Mouse (Mus musculus) mouse trophoblast stem cell (cell line): Measurements from ENCODE around the gene Abhd8.
"Not testable (repeated sequence)": the region's sequence is repeated elsewhere in the genome, so short reads cannot be mapped to it uniquely, and the experiment has no call there.

Experiments
- in situ Hi-C, 2 experiments: fragments of 300-500 bp; cut with MseI, MboI; formaldehyde crosslinking; loops; 2 replicates in 1 of 2; 3 replicates in 1 of 2; pipeline ENCODE4 v1.15.1; 2025

The Abhd8 gene

DNA sequence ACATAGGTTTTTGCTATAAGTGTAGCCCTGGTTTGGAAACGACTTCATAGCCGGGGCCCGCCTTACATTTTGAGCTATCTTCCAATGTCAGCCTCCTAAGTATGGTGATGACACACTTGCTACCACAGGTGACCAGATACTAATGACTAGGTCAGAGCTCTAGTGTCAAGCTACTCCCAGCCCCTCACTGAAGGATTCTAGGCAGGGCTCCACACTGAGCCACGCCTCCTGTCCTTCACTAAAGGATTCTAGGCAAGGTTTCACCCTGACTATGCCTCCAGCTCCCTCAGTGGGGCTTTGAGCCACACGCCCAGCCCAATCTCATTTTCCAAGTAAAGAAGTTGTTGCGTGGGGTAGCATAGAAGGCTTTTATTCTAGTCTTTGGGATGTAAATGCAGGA lies 2.7 kb downstream of the Abhd8 start:
- in situ Hi-C loops, result no loop called here

DNA sequence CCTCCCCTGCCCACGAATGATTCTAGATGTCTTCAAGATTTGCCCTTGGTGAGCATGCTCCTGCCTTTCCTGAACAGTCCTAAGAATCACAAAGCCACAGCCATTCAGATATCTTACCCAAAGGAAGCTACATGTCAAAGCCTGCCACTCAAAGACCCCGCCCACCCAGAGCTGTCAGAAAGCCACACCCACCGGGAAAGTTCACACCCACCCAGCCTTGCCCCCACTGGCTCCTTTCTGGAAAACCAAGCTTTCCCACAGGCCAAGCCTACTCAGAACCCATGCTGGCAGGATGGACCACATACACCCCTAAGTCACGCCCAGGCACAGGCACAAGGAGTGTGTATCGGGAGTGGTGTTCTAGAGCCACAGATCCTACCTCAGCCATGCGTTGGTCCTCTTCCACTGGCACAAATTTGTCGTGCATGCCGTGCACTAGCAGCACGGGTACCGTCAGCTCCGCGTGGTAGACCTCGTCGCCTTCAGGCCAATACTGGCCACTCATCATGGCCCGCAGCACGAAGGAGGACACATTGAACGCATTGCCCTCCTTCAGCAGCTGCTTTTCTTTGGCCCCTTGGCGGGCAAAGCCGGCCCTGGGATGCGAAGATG lies 5.7 kb downstream of the Abhd8 start:
- in situ Hi-C loops, result no loop called here

DNA sequence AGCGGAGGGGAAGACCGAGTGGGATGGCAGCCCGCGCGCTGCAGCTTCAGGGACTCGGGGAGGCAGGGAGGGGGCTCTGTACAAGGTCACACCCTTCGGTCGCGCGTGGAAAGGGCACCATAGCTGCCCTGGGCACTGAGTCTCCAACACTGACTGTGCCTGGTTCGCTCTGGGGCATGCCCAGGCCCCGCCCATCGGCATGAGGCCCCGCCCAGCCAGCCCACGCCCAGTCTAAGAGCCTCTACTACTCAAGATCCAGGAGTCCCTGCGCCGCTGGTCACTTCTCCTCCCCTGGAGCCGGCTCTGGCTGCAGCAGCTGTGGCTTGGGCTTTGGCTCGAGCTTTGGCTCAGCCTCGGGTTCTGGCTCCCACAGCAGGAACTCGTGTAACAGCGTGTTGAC lies 6.5 kb downstream of the Abhd8 start:
- in situ Hi-C loops, result no loop called here

- in situ Hi-C loops, result no loop called here
These were observed 8.8 kb downstream of the Abhd8 start for GRCm38 (mm10) chr8:71454668-71455067.

GRCm38 (mm10) chr8:71452669-71453068 lies 10.8 kb downstream of the Abhd8 start:
- in situ Hi-C loops, result no loop called here

GRCm38 (mm10) chr8:71451777-71452176 lies 11.7 kb downstream of the Abhd8 start:
- in situ Hi-C loops, result no loop called here

GRCm38 (mm10) chr8:71451337-71451736 lies 12.1 kb downstream of the Abhd8 start:
- in situ Hi-C loops, result no loop called here

DNA sequence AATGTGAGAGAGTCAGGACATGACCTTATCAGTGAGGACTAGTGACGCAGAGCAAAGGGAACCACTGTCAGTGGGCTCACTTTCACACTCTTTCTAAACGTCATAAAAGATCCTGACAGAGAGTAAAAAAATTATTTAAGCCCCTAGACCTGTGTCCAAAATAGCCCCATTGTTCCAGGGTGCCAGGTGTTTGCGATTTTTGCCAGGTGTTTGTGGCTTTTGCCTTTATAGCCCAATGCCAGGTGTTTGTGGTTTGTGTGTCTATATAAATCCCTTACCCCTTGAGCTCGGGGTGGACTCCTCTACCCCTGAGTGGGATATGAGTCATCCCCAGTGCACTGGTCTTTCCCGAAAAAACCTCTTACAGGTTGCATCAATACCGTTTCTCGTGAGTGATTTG lies 18.4 kb downstream of the Abhd8 start:
- in situ Hi-C loops, result no loop called here

GRCm38 (mm10) chr8:71441404-71441803 lies 22.1 kb downstream of the Abhd8 start:
- in situ Hi-C loops, result no loop called here

GRCm38 (mm10) chr8:71437041-71437440 lies 26.4 kb downstream of the Abhd8 start:
- in situ Hi-C loops, result no loop called here

DNA sequence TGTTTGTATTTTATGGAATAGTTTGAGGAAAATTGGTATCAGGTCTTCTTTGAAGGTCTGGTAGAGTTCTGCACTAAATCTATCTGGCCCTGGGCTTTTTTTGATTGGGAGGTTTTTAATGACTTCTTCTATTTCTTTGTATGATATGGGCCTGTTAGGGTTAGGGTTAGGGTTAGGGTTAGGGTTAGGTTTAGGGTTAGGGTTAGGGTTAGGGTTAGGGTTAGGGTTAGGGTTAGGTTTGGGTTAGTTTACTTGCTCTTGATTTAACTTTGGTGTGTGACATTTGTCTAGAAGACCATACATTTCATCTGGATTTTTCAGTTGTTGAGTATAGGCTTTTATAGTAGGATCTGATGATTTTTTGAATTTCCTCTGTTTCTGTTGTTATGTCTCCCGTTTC lies 30.5 kb downstream of the Abhd8 start:
- in situ Hi-C loops, result not testable (repeated sequence)

DNA sequence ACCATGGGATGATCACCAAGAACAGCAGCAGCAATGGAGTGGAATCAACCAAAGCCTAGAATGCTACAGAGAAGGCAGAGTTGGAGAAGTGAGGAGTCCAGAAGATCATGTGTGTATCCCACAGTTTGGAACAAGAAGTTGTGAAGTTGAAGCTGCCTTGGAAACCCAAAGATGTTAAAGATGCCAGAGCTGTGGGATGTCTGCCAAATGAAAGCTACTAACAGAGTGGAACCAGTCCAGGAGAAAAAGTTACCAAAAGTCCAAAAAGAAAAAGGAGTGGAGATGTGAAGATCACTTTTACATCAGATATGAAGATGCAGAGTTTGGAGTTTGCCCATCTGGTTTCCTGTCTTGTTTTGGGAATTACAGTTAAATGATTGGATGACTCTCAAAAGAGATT lies 41.3 kb downstream of the Abhd8 start:
- in situ Hi-C loops, result no loop called here

DNA sequence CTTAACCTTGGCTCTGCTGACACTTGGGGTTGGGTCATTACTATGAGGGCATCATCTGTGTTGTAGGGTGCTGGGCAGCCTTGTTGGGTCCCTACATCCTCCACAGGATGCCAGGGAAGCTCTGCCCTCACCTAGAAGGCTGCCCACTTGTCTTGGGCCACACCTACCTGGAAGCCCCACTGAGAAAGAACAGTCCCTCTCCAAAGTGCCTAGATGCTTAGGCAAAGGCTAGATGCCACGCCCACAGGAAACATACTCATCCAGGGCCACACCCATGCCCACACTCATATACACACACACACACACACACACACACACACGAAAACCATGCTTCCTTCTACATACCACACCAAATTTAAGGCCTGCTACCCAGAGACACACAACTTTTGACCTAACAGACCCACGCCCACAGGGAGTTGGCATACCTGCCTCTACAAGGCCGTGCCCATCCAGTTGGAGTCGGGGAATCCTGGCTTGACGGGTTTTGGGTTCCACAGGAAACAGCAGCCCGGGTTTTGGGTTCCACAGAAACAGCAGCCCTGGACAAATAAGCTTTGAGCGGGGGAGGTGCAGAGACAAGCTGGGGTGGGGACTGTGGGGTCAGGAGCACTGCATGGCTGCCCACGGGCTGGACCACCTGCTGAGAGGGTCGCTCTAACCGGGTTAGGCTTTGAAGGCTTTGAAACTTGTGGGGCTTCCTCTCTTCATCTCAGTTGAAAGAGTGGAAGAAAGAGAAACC lies 51.8 kb downstream of the Abhd8 start:
- in situ Hi-C loops, result loop anchor here in 1 of 2 experiments (5.0 kb wide), 1 partner anchor 1116 kb away; no protein-coding TSS in a partner anchor

GRCm38 (mm10) chr8:71408231-71408630 lies 55.2 kb downstream of the Abhd8 start:
- in situ Hi-C loops, result loop anchor here in 1 of 2 experiments (5.0 kb wide), 1 partner anchor 36 kb away; the partner anchor contains the start of gene Ocel1

DNA sequence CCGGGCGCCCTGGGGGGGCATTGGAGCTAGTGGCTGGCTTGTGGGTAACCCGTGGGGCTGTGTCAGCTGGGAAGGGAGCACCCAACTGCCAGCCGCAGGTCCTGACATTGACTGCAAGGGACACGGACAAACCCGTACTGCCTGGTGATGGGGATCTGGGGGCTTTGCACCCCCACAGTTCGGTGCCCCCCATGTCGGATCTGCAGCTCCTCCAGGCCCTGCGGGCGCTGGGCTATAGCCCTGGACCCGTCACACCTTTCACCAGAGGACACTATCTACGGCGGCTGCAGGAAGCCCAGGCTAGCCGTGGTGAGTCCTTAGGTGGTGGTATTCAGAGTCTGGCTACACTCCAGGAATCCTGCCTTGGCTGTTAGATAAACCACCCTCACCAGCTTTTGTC lies 56.0 kb downstream of the Abhd8 start:
- in situ Hi-C loops, result loop anchor here in 1 of 2 experiments (5.0 kb wide), 1 partner anchor 35 kb away; the partner anchor contains the start of gene Ocel1
